Mouse (Mus musculus) ES-Bruce4 (cell line): ENCODE data around the gene Erg. TPM values are rescaled to one million over a fixed set of nuclear protein-coding genes. Genes with fewer than 3 reads are reported as not detected.

Experiments
- H3K27ac ChIP-seq: 2 replicates; pipeline ENCODE4 v1.5.1; 2012; ENCODE audit warnings: low read length, inconsistent platforms; ENCODE audit not compliant: insufficient read depth
- H3K27me3 ChIP-seq: 2 replicates; pipeline ENCODE4 v1.6.1; 2012; ENCODE audit warnings: mild to moderate bottlenecking, low read length, inconsistent platforms; ENCODE audit not compliant: control insufficient read depth, poor library complexity, insufficient read depth, severe bottlenecking
- H3K36me3 ChIP-seq: 2 replicates; pipeline ENCODE4 v1.6.1; 2012; ENCODE audit warnings: inconsistent platforms, mild to moderate bottlenecking, low read length, moderate library complexity; ENCODE audit not compliant: control insufficient read depth, poor library complexity, insufficient read depth, severe bottlenecking
- H3K4me1 ChIP-seq: one replicate; pipeline ENCODE4 v1.8.1; 2011; ENCODE audit warnings: low read length; ENCODE audit not compliant: control insufficient read depth, insufficient read depth
- H3K4me3 ChIP-seq: 2 replicates; pipeline ENCODE4 v1.5.1; 2011; ENCODE audit warnings: low read depth, mild to moderate bottlenecking, low read length
- H3K9ac ChIP-seq: 2 replicates; pipeline ENCODE4 v1.6.1; 2012; ENCODE audit warnings: low read depth, mild to moderate bottlenecking, inconsistent platforms; ENCODE audit not compliant: poor library complexity, severe bottlenecking
- H3K9me3 ChIP-seq: replicated peaks from 2 replicates; pipeline ENCODE4 v1.6.1; 2012; ENCODE audit warnings: mild to moderate bottlenecking, low read length, inconsistent platforms; ENCODE audit not compliant: control insufficient read depth, poor library complexity, insufficient read depth, severe bottlenecking
- CTCF ChIP-seq: IDR thresholded peaks from one replicate; pipeline ENCODE4 v1.8.1; 2011; ENCODE audit warnings: low read depth, low read length
- EP300 ChIP-seq: IDR thresholded peaks from 2 replicates; pipeline ENCODE4 v1.6.1; 2011; ENCODE audit warnings: low read depth, low read length; ENCODE audit not compliant: insufficient read depth
- POLR2A ChIP-seq: IDR thresholded peaks from one replicate; pipeline ENCODE4 v1.8.1; 2011; ENCODE audit warnings: low read length; ENCODE audit not compliant: insufficient read depth
- polyA plus RNA-seq: library from polyadenylated mRNA; stranded (reverse); fragments of >200 nt; gene quantifications from 2 replicates; pipeline ENCODE4 v1.2.4, GENCODE M21; 2011; ENCODE audit warnings: low read depth; ENCODE audit not compliant: missing spikeins, insufficient read depth, insufficient read length

The Erg gene
- polyA plus RNA-seq, 1 experiment: 0.28 TPM

DNA sequence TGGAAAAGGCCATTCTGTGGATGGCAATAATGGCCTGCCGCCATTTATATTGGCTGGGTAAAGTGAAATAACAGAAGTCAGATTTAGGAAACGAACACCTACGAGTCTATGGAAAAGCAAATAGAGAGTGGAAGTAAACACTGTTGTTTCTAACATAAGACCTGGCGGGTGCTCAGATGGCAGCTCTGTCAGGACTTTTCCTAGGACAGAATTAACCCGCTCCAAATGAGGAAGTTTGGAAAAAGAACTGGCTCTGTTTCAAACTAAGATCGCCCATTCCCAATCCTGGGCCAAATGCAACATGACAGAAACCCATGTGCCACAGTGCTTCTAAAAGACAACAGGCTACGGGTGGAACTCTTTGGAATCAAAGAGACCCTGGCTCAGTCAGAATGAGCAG is 224.4 kb downstream of the Erg start:
- H3K4me3 ChIP-seq: no peak overlapping the region
- H3K9me3 ChIP-seq: no peaks in the 10 kb centered on the region
- no peak overlapping the region for H3K27ac ChIP-seq
- no peak overlapping the region for H3K9ac ChIP-seq
- H3K36me3 ChIP-seq: no peaks in the 10 kb centered on the region
- H3K4me1 ChIP-seq: no peaks in the 10 kb centered on the region
- H3K27me3 ChIP-seq: no peaks in the 10 kb centered on the region
- TF ChIP-seq POLR2A (no peak), CTCF (no peak), EP300 (no peak)

GRCm38 (mm10) chr16:95360940-95361489 is 225.4 kb downstream of the Erg start:
- H3K9ac ChIP-seq: no peak overlapping the region
- no peaks in the 10 kb centered on the region for H3K9me3 ChIP-seq
- no peaks in the 10 kb centered on the region for H3K4me1 ChIP-seq
- H3K27ac ChIP-seq: no peak overlapping the region
- H3K27me3 ChIP-seq: no peaks in the 10 kb centered on the region
- H3K36me3 ChIP-seq: no peaks in the 10 kb centered on the region
- no peak overlapping the region for H3K4me3 ChIP-seq
- TF ChIP-seq CTCF (no peak), POLR2A (no peak), EP300 (no peak)

DNA sequence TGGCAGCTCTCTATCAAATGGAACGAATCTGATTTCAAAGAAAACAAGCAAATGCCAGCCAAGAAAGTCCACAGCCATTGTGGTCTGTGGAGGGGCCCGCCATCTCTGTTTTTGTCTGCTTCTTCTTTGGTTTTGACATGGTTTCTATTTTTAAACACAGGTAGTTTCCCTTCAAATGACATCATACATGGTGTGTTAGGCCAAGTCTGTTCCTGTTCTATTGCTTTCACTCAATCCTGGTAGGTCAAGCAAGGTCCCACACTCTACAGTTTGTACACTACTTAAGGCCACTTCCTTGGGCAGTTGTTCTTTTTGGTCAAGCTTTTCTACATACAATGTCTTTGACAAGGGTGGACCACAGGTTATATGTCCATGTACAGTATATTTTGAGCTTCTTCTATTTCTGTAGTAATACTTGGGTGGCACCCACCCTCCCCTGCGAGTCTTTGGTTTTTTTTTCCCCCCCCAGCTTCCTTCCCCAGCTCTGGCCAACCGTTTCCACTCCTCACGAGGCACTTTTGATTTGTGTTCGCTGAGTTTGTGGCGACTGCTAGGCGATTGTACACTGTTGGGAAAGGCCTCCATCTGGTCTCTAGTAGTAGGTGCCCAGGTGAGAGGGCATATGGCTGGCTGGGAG is 226.1 kb downstream of the Erg start:
- Histone ChIP-seq H3K27me3 (no peaks in the 10 kb centered on the region), H3K4me3 (no peak overlapping the region), H3K4me1 (no peaks in the 10 kb centered on the region), H3K27ac (no peak overlapping the region), H3K9ac (no peak overlapping the region), H3K9me3 (no peaks in the 10 kb centered on the region), H3K36me3 (no peaks in the 10 kb centered on the region)
- TF ChIP-seq POLR2A (no peak), EP300 (no peak), CTCF (no peak)

- H3K27ac ChIP-seq: no peak overlapping the region
- H3K9ac ChIP-seq: no peak overlapping the region
- H3K4me3 ChIP-seq: no peak overlapping the region
- no peaks in the 10 kb centered on the region for H3K36me3 ChIP-seq
- H3K27me3 ChIP-seq: no peaks in the 10 kb centered on the region
- H3K4me1 ChIP-seq: no peaks in the 10 kb centered on the region
- H3K9me3 ChIP-seq: no peaks in the 10 kb centered on the region
- TF ChIP-seq EP300 (no peak), POLR2A (no peak), CTCF (no peak)
Measured at GRCm38 (mm10) chr16:95356962-95357955, 229.1 kb downstream of the Erg start.

DNA sequence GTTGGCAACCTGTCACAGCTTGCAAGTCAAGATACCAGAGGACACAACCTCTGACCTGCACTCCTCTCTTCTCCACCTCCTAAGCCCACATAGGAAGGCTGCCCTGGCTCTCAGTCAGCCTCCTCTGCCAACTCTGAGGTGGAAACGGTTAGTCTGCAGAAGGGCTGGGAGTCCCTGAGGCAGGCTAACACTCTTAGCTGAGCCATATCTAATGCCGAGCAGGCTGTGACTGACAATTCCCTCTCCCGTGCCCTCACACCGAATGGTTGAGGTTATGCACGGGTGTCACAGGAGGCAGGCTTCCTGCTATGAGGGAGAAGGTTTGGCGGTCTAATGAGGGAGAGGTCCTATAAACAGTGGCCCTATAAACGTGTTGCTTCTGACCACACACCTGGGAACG is 232.6 kb downstream of the Erg start:
- Histone ChIP-seq H3K27ac (no peak overlapping the region), H3K36me3 (no peaks in the 10 kb centered on the region), H3K9me3 (no peaks in the 10 kb centered on the region), H3K4me3 (no peak overlapping the region), H3K27me3 (no peaks in the 10 kb centered on the region), H3K4me1 (no peaks in the 10 kb centered on the region), H3K9ac (no peak overlapping the region)
- no peak for TF ChIP-seq POLR2A
- no peak for TF ChIP-seq CTCF
- no peak for TF ChIP-seq EP300

DNA sequence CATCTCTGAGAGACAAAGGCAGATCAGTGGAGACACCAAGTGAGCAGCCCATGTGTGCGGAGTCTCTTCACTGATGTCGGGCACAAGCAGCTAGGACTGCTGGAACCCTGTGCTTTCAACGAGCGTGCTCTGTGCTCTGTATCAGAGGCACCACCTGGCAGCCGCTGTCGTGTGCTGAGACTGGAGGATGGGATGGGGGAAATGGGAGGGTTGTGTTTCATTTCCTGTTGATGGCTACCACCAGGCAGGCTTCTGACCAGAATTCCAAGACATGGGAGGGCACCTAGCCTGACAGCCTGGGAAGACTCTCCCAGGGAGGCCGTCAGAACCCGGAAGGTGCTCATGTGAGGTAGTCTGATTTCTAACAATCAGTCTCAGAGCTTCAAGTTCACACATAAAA is 234.1 kb downstream of the Erg start:
- Histone ChIP-seq H3K27me3 (no peaks in the 10 kb centered on the region), H3K27ac (no peak overlapping the region), H3K9ac (no peak overlapping the region), H3K9me3 (no peaks in the 10 kb centered on the region), H3K36me3 (no peaks in the 10 kb centered on the region), H3K4me3 (no peak overlapping the region), H3K4me1 (no peaks in the 10 kb centered on the region)
- TF ChIP-seq POLR2A: no peak
- no peak for TF ChIP-seq CTCF
- TF ChIP-seq EP300: no peak
